Mouse (Mus musculus) liver, adult 2 months (tissue): ENCODE measurements around the gene Lrrc8e. TPM values are rescaled to one million over a fixed set of nuclear protein-coding genes. Genes with fewer than 3 reads are reported as not detected.
"Not testable (repeated sequence)": the region's sequence is repeated elsewhere in the genome, so short reads cannot be mapped to it uniquely, and the experiment has no call there.

Source experiments
- DNase-seq: peaks from one replicate; pipeline ENCODE4 v3.0.0-alpha.2; 2011; ENCODE audit warnings: low read depth, low spot score; ENCODE audit errors: extremely low read depth
- H3K27ac ChIP-seq: fragments of 200-500 bp; replicated peaks from 2 replicates; pipeline ENCODE4 v1.5.1; 2012; ENCODE audit warnings: low read depth, mild to moderate bottlenecking, control low read depth, inconsistent platforms, low read length; ENCODE audit not compliant: insufficient read depth
- H3K27me3 ChIP-seq: fragments of 200-500 bp; 2 replicates; pipeline ENCODE4 v1.6.1; 2012; ENCODE audit warnings: mild to moderate bottlenecking, moderate library complexity, low read length, inconsistent platforms; ENCODE audit not compliant: control insufficient read depth, insufficient read depth
- H3K36me3 ChIP-seq: fragments of 200-500 bp; 2 replicates; pipeline ENCODE4 v1.6.1; 2012; ENCODE audit warnings: low read length, inconsistent platforms; ENCODE audit not compliant: control insufficient read depth, insufficient read depth
- H3K4me1 ChIP-seq: fragments of 200-500 bp; 2 replicates; pipeline ENCODE4 v1.6.1; 2011; ENCODE audit warnings: low read length; ENCODE audit not compliant: control insufficient read depth, insufficient read depth
- H3K4me3 ChIP-seq: fragments of 200-500 bp; 2 replicates; pipeline ENCODE4 v1.5.1; 2011; ENCODE audit warnings: low read depth, mild to moderate bottlenecking, control low read depth, low read length, moderate library complexity; ENCODE audit not compliant: insufficient read depth
- H3K79me2 ChIP-seq: fragments of 200-500 bp; 2 replicates; pipeline ENCODE4 v1.6.1; 2012; ENCODE audit warnings: inconsistent platforms, mild to moderate bottlenecking, low read length, moderate library complexity; ENCODE audit not compliant: control insufficient read depth, insufficient read depth
- H3K9ac ChIP-seq: fragments of 200-500 bp; 2 replicates; pipeline ENCODE4 v1.6.1; 2012; ENCODE audit warnings: low read depth, mild to moderate bottlenecking, control low read depth, inconsistent platforms, low read length
- CTCF ChIP-seq: fragments of 200-500 bp; IDR thresholded peaks from 2 replicates; pipeline ENCODE4 v1.5.1; 2011; ENCODE audit warnings: low read depth, low read length, control low read depth
- POLR2A ChIP-seq: fragments of 200-500 bp; IDR thresholded peaks from 2 replicates; pipeline ENCODE4 v1.6.1; 2011; ENCODE audit warnings: low read length, control low read depth; ENCODE audit not compliant: insufficient read depth; ENCODE audit errors: extremely low read depth
- WGBS: fragments of 180-500 bp; shearing (Covaris S2); methylation state at CpG from one replicate; pipeline ENCODE4 v1.1.7; 2018; 5-methylcytosine and 5-hydroxymethylcytosine counted together
- polyA plus RNA-seq: library from polyadenylated mRNA; depleted of rRNA; stranded (reverse); fragments of >200 nt; gene quantifications from 2 replicates; pipeline ENCODE4 v1.2.3, GENCODE M21; 2012
- total RNA-seq: library from RNA; depleted of rRNA; stranded (reverse); fragments of >200 nt; gene quantifications from 2 replicates; pipeline ENCODE4 v1.2.3, GENCODE M21; 2014

Gene Lrrc8e
- total and polyA plus RNA-seq, 2 experiments: 0.18 to 0.24 TPM

GRCm38 (mm10) chr8:4252116-4252760 is 25.6 kb downstream of the Lrrc8e start:
- 41% methylated on average over 8 of the region's 8 CpGs for whole genome bisulfite sequencing
- Histone ChIP-seq H3K4me1 (peaks cover 6% of the 10 kb centered on the region), H3K9ac (peak overlapping the region; percentile 37; the same call in 1 of the 2 replicates), H3K27ac (no peak overlapping the region), H3K27me3 (no peaks in the 10 kb centered on the region), H3K36me3 (no peaks in the 10 kb centered on the region; the same call in 1 of the 2 replicates), H3K79me2 (no peaks in the 10 kb centered on the region), H3K4me3 (peak overlapping the region; percentile 89; the same call in 1 of the 2 replicates)
- no peak for DNase-seq
- TF ChIP-seq POLR2A (no peak), CTCF (no peak)

- peak within 1 kb of the TSS; percentile 89 for H3K4me3 ChIP-seq
- H3K79me2 ChIP-seq: no peaks in the 10 kb centered on the region
- H3K9ac ChIP-seq: peak within 1 kb of the TSS; percentile 96
- under 1% methylated on average over 69 of the region's 69 CpGs for WGBS
- DNase-seq: peak; percentile 86
- H3K36me3 ChIP-seq: no peaks in the 10 kb centered on the region; the same call in 1 of the 2 replicates
- H3K27ac ChIP-seq: peak within 1 kb of the TSS; percentile 95
- TF ChIP-seq CTCF: no peak
- 0 out of 2 replicates have a peak, but pooled peaks have one; percentile 38 for TF ChIP-seq POLR2A
- H3K4me1 ChIP-seq: peaks cover 6% of the 10 kb centered on the region
- no peaks in the 10 kb centered on the region for H3K27me3 ChIP-seq
Observed at GRCm38 (mm10) chr8:4252934-4253841, 26.6 kb downstream of the Lrrc8e start, which contains the start of gene Snapc2. TSS of gene Snapc2 (plus strand) at chr8:4253080.

- TF ChIP-seq POLR2A: no peak
- peak; percentile 65 for TF ChIP-seq CTCF
- peak; percentile 76 for DNase-seq
- Histone ChIP-seq H3K9ac (peak overlapping the region; percentile 29; the same call in 1 of the 2 replicates), H3K36me3 (no peaks in the 10 kb centered on the region; the same call in 1 of the 2 replicates), H3K4me3 (no peak overlapping the region; the same call in 1 of the 2 replicates), H3K27ac (0 out of 2 replicates have a peak overlapping the region, but pooled peaks have one; percentile 3), H3K4me1 (peaks cover 9% of the 10 kb centered on the region), H3K27me3 (no peaks in the 10 kb centered on the region), H3K79me2 (no peaks in the 10 kb centered on the region)
- WGBS: 50% methylated on average over 6 of the region's 6 CpGs
Observed at GRCm38 (mm10) chr8:4254001-4254400, 27.4 kb downstream of the Lrrc8e start.

GRCm38 (mm10) chr8:4255471-4255870 is 28.8 kb downstream of the Lrrc8e start:
- not testable (repeated sequence) for H3K36me3 ChIP-seq, H3K9ac ChIP-seq, H3K27ac ChIP-seq, H3K4me1 ChIP-seq, H3K79me2 ChIP-seq, DNase-seq, H3K4me3 ChIP-seq, H3K27me3 ChIP-seq
- 89% methylated on average over 7 of the region's 7 CpGs for WGBS

GRCm38 (mm10) chr8:4256911-4257310 is 30.3 kb downstream of the Lrrc8e start:
- no peak overlapping the region for H3K27ac ChIP-seq
- WGBS: 69% methylated on average over 4 of the region's 4 CpGs
- no peak for TF ChIP-seq CTCF
- TF ChIP-seq POLR2A: no peak
- peaks cover 9% of the 10 kb centered on the region for H3K4me1 ChIP-seq
- H3K79me2 ChIP-seq: no peaks in the 10 kb centered on the region
- peaks cover 5% of the 10 kb centered on the region for H3K36me3 ChIP-seq
- H3K9ac ChIP-seq: no peak overlapping the region
- H3K27me3 ChIP-seq: no peaks in the 10 kb centered on the region
- H3K4me3 ChIP-seq: no peak overlapping the region
- DNase-seq: no peak

- H3K4me3 ChIP-seq: no peak overlapping the region
- H3K27ac ChIP-seq: no peak overlapping the region
- 94% methylated on average over 4 of the region's 4 CpGs for WGBS
- no peak for TF ChIP-seq POLR2A
- TF ChIP-seq CTCF: no peak
- H3K36me3 ChIP-seq: peaks cover 5% of the 10 kb centered on the region
- no peaks in the 10 kb centered on the region for H3K79me2 ChIP-seq
- DNase-seq: no peak
- H3K9ac ChIP-seq: no peak overlapping the region
- H3K27me3 ChIP-seq: no peaks in the 10 kb centered on the region
- H3K4me1 ChIP-seq: peaks cover 8% of the 10 kb centered on the region
Observed at GRCm38 (mm10) chr8:4257350-4257749, 30.7 kb downstream of the Lrrc8e start.
